Mouse (Mus musculus) right cerebral cortex, postnatal 14 days (tissue): ENCODE measurements around the gene Asnsd1.
"Not testable (repeated sequence)": the region's sequence is repeated elsewhere in the genome, so short reads cannot be mapped to it uniquely, and the experiment has no call there.

Experiments
- DNase-seq: peaks from one replicate; pipeline ENCODE4 v3.0.0; 2022

Asnsd1 gene

DNA sequence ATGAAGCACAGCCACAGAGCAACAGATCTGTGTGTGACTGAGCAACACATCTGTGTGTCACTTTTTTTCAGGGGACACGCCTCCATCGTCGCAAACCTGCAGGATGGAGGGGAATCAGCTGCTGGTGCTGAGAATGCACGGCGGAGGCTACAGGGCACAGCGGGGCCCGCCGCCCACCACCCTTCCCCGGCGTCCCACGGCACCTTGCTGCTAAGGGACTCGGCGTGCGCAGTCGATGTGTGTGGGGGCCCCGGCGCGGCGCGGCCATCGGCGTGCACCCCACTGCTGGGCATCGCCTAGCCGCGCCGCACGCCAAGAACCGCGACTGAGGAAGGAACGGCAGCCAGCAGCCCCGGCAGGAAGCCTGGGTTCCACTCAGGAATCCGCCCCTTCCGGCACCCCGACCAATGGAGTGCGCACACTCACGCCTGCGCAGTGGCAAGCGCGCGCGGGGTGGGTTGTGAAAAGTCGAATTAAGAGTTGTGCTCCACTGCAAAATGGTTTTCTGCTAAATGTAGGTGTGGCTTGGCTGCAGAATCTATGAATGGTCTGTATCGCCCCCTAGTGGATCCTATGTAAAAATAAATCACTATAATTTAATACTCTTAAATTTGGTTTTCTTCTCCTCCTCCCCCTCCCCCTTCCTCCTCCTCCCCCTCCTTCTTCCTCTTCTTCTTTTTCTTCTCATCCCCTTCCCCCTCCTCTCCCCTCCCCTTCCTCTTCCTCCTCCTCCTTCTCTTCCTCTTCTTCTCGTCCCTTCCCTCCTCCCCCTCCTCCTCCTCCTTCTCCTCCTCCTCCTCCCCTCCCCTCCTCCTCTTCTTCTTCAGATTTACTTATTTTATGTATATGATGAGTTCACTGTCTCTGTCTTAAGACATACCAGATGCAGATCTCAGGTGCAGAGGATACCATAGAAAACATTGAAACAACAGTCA is at the start of gene Asnsd1, which contains the start of the genes Asdurf and Gm28551:
TSS of gene Asnsd1 (minus strand) at position 426 of the 935 bp plus-strand sequence.
TSS of gene Asdurf (minus strand) at position 293 of the 935 bp plus-strand sequence.
TSS of gene Gm28551 (minus strand) at position 341 of the 935 bp plus-strand sequence.
- DNase-seq: peak; percentile 94

DNA sequence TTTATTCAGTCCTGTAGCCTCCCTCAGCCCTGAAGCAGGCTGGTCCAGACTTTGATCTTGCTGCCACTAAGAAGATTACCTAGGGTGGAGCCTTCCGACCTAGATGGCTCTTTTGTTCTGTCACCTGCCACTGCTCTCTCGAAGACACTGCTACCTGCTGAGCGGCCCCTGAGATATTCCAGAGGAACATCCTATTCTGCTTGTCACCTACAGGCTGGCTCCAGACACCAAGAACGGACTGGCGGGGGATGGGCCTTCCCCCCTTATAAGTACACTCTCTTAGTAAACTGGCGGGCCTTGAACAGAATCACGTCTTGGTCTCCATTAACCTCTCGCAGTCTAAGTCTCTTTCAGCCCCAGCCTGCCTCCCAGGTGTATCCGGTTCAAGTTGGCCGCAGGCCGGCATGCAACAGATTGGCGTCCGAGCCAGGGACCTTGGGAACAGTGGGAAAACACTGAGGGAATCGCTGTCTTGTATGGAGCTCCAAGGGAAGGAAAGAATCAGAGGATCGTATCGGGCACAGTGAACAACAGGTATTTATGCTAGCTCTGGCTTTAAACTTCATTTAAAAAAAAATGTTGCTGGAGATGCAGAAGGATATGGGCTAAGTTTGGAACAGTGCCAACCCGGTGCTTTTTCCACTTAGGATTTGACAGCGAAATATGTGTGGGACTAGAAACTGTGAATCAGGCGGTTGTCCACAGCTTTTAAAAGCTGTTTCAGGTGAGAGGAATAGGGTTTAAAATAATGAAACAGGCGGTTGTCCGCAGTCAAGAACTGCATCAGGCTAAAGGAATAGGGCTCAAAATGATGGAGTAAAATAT is 41.6 kb upstream of the Asnsd1 start:
- DNase-seq: peak; percentile 47

DNA sequence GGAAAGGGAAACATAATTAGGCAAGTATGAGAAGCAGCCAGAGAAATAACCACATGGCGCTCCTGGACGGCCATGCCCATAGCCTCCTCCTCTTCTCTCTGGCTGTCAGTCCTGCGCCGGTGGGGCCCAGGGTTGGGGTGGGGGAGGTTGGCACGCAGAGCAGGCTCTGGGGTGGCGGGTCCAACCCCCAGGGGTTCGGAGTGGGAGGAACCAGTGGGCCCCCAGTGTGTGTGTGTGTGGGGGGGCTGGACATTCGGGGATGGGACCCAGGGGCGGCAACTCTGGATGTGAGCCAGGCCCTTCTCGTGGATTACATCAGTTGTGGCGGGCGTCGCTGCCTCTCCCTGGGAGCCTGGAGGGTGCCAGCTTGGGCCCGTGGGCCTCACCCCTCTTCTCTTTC is 36.2 kb upstream of the Asnsd1 start:
- no peak for DNase-seq

DNA sequence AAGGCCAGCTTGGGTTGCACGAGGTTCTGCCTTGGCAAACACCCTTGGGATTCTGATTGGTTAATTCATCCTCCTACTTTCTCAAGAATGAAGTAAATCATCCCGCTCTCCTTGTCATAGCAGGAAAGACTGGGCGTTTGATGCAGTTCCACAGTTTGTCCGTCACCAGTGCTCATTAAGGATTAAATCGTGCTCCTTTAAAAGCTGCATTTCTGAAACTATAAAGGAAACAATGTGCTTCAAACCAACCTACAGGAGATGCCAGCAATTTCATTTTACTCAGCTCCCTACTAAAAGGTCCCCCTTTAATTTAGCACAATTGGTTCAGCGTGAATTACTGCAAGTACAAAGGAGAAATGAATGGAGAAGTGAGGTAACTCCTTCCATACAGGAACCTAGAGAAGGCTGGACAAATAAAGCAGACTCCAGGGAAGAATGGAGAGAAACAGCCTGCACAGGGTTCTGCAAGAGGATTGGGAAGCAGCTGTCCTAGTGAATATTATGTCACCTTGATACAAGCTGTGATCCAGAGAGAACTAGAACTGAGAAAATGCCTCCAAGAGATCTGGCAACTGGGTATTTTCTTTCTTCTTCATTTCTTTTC is 31.6 kb upstream of the Asnsd1 start:
- DNase-seq: no peak

DNA sequence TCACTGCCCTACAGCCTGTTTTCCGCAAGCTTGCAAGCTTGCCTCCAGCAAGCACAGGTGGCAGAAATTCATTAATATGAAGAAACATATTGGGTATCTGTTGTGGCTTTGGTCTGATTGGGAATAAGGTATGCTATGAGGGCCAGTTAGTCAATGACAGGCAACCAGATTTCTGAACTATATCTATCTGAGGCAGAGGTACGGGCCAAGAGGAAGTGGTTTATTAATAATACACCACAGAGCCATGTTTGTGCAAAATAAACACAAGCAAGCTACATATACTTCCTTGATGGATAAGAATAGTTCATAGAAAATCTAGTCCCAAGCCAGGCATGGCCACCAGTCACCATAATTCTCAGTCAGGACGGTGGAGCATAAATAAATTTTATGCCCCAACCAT is 25.2 kb upstream of the Asnsd1 start:
- no peak for DNase-seq

DNA sequence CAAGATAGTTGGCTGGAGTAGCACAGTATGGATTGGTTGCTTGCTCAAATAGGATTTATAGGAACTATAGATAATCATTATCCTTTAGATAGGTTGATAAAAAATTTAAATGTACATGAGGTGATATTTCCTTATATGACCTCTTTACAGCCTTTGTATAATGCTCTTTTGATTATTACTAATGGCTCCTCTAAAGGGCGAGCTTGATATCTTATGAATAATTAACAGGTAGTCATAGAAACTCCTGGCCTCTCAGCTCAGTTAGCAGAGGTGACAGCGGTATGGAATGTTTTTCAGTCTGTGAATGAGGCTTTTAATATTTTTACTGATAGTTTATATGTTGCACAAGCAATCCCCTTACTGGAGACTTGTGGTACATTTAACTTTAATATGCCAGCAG is 23.4 kb upstream of the Asnsd1 start:
- DNase-seq: not testable (repeated sequence)

DNA sequence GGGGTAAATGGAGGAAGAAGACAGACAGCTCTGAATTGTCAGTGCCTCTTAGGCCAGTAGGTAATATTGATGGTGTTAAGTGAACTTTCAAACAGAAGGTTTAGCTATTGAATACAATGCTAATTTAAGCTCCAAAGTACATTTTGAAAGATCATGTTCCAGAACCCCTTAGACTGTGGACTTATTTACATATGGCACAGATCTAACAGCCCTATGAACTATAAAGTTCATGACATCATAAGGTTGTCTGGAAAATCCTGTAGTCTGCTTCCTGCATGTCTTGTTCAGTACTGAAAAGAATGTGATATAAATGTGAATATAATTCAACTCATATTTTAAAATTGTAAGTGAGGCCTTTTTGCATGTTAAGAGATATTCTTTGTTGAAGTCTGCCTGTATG is 6.4 kb upstream of the Asnsd1 start:
- DNase-seq: no peak

DNA sequence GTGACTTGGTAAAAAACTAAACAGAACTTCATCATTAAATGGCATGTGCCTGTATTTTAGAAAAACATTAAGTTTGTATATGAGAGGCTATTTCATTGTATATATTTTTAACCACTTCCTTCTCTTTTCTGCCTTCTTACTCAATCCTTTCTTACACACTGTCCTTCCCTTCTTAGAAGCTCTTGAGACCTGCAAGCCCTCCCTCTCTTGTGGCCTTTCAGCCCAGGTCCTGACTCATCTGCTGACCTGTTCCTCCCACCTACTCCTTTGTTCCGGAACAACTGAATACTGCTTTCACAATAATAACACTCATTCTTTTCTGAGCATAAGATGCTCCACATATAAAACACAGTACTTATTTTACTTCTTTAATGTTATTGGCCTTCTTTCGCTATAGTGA is 11.5 kb downstream of the Asnsd1 start:
- no peak for DNase-seq

DNA sequence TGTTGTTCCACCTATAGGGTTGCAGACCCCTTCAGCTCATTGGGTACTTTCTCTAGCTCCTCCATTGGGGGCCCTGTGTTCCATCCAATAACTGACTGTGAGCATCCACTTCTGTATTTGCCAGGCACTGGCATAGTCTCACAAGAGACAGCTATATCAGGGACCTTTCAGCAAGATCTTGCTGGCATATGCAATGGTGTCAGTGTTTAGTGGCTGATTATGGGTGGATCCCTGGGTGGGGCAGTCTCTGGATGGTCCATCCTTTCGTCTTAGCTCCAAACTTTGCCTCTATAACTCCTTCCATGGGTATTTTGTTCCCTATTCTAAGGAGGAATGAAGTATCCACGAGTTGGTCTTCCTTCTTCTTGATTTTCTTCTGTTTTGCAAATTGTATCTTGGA is 15.1 kb downstream of the Asnsd1 start:
- not testable (repeated sequence) for DNase-seq

DNA sequence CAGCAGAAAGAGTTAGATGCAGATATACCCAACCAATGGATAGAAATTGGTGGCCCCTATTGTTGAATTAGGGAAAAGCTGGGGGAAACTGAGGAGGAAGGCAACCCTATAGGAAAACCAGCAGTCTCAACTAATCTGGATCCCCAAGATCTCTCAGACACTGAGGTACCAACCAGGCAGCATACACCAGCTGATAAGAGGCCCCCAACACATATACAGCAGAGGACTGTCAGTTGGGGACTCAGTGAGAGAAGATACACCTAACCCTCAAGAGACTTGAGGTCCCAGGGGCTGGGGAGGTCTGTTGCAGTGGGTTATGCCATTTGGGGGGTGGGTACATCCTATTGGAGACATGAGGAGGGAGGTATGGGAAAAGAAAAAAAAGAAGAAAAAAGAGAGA is 17.1 kb downstream of the Asnsd1 start:
- DNase-seq: no peak

DNA sequence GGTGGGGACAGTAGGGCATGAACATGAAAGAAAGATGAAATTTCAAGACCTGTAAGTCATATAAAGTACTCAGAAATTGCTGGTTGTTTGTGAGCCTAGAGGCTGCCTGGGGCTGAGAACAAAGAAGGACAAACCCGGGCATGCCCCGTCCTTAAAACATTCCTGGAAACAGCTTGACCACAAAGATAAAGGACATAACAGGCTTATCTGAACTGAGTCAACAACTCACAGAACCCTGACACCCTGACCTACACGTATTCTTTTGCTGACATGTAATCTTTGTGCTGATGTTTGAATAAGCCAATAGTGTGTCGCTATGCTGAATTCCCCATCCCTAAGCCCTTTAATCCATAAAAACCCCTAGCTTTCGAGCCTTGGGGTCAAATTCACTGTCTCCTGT is 19.0 kb downstream of the Asnsd1 start:
- not testable (repeated sequence) for DNase-seq

DNA sequence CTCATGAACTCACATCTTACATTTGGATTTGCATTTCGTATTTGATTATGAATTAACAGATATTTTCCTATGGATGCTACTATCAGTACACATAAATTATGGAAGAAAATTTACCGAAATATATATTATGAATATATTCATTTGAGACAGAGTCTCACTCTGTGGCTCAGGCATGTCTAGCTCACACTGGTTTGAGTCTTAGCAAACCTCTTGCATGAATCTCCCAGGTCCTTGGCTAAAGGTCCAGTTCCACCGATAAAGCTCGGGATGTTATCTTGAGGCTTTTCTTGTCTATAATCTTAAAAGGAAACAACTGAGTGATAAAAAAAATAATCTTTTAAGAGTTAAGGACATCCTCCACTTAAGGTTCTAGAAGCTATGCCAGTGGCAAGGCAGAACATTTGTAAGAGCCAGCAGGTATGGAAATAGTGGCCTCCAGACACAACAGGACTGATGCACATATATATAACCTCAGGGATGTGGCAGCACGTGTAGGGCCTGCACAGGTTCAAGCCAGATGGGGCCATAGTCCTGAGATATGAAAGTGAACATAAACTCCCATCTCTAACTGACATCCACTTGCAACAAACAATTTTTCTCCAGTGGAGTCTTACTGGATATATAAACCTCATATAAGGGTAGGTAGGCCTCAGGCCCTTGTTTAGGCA is 27.6 kb downstream of the Asnsd1 start:
- DNase-seq: no peak

DNA sequence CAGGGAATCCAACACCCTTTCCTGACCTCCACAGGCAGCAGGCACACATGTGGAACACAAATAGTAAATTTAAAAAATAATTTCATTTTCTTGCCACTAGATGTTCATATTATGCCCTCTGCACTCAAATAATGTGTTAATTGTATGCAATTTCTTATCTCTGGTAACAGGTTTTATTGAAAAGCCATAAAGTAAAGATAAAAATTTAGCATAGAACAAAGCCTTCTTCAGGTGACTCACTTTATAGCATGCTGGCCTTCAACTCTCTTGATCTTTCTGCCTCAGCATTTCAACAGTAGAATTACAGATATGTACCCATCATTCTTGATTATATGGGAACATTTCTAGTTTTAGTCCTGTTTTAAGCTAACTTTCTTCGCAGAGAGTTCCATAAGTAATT is 28.3 kb downstream of the Asnsd1 start:
- no peak for DNase-seq

DNA sequence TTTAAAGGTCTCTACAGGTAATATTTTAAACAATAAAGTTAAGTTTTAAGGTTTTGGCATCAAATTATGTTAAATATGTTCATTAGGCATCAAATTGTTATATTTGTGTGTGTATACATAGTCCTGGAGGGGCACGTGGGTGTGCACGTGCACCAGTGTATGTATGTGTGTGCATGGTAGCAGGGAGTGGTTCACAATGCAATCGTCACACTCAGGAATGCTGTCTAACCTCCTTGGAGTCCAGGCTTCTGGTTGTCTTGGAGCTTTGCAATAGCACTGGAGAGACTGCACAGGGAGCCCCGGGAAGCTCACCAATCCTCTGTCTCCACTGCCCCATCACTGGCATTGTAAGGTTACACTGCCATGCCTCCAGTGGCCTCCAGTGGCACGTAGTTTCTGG is 29.3 kb downstream of the Asnsd1 start:
- DNase-seq: no peak

DNA sequence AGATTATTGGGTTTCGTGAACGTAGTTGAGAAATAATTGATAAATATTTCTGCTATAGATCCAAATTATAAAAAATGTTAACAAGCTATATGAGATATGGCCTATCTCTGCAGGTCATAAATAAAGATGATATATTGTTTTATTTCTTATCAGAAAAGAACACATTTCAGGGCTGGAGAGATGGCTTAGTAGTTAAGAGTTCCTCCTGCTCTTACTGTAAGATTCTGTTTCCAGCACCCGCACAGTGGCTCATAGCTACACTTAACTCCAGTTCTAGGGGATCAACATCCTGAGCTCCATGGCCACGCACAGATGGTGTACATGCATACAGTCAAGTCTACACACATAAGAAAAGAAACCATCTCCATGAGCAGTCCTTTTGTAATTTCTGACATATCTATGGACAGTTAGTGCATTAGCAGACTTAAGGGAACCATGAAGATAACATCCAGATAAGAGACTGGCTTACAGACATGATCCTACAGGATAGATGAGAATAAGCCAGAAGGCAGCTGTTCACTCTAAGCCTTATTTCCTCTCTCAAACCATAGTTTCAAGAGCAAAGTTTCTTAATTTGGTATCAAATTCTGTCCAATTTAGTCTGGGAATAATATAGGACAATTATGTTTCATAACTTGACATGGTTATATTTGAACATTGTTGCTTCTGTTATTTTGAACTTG is 30.7 kb downstream of the Asnsd1 start:
- no peak for DNase-seq

DNA sequence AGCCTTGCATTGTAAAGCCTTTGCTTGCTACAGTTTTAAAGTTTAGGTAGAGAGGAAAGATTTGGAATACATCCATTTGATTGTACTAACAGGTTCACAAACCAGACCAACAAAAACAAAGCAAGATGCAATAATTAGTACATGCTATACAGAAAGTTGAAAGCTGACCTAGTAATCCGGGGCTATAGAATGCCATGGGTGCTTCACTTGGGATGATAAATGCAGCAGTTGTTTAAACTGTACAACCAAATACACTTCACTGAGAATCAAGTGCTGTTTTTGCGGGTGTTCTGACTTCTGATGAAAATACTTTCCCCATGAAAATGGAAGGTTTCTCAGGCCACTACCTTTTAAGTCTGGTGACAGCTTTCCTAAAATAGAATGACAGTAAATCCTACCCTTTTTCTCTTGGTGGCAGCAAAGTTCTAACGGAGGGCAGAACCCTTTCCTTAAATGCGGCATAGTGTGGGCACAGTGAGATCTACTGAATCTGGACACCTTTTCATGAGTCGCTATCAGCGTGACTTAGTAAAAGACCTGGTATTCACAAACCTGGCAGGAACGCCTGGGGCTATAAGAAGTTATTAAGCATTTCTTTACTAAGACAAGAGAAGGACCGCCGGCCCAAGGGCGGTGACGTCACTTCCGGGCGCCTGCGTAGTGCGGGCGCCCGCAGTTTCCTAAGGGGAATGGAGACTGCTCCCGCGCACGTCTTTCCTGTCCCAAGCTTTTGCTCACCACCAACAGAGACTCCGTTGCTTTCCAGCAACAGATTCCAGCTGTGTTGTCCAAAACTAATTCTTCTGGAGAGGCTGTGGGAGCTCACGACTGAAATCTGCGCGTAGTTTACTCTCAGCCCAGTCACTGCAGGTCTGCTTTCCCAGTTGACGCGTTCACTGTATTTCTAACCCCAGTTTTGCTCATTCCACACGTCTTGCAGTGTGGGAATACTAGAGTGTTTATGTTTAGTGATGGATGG is 39.3 kb downstream of the Asnsd1 start, which contains the start of gene Osgepl1:
TSS of gene Osgepl1 (plus strand) at position 636 of the 979 bp plus-strand sequence.
- DNase-seq: peak; percentile 85

DNA sequence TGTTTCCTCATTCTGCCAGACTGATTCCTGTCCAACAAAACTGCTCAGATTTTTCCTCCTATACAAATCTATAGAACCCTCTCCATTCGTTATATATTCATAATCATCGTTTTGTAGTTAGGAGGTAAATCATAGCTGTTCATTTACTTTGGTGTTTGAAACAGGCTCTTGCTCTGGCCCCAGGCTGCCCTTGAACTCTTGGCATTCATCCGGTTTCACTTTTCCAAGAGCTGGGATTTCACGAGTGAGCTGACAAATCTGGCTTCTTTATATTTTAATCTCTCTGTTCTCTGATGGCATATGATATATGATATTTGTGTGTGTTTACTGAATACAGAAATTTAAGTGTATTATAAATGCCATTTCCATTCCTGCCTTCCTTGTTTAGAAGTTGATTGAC is 52.0 kb downstream of the Asnsd1 start:
- DNase-seq: no peak

DNA sequence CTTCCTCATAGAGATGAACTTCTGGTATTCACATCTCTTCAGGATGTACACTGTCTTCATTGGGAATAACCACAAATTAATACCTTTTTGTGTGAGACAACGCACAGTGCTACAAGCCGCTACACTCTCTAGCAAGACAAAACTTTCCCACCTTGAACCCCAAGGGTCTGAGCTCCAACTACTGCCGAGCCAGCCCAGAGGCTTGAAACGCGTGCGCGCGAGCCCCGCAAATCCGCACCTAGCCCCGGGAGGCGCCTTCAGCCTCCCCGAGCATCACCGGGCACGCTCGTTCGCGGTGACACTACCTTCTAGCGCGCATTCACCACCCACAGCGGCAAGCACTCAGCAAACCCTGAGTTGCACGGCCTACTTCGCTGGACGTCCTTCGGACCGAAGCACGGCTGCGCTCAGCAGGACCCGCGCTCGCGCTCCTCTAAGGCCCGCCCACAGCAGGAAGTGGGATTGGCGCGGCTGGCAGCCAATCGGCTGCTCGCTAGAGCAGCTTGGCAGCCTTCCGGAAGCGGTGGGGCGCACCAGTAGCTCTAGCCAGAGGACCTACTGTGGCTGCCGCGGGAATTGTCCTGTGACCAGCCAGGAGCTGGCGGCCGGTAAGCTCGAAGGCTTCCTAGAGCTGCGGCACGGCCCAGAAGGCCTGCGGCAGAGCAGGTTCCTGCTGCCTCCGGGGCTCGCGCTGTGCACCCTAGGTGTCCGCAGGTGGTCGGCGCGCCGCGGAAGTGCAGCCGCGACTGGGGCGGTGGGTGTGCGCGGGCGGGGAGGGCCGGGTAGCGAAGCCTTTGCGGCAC is 55.8 kb downstream of the Asnsd1 start, which contains the start of the genes Pms1, Ormdl1 and Gm28778:
TSS of gene Pms1 (minus strand) at position 438 of the 803 bp plus-strand sequence.
TSS of gene Ormdl1 (plus strand) at position 515 of the 803 bp plus-strand sequence.
TSS of gene Gm28778 (plus strand) at position 531 of the 803 bp plus-strand sequence.
- DNase-seq: peak; percentile 93
